Mouse (Mus musculus): ENCODE data around the gene Slc10a7.
"Not testable (repeated sequence)": the region's sequence is repeated elsewhere in the genome, so short reads cannot be mapped to it uniquely, and the experiment has no call there.

The Slc10a7 gene

DNA sequence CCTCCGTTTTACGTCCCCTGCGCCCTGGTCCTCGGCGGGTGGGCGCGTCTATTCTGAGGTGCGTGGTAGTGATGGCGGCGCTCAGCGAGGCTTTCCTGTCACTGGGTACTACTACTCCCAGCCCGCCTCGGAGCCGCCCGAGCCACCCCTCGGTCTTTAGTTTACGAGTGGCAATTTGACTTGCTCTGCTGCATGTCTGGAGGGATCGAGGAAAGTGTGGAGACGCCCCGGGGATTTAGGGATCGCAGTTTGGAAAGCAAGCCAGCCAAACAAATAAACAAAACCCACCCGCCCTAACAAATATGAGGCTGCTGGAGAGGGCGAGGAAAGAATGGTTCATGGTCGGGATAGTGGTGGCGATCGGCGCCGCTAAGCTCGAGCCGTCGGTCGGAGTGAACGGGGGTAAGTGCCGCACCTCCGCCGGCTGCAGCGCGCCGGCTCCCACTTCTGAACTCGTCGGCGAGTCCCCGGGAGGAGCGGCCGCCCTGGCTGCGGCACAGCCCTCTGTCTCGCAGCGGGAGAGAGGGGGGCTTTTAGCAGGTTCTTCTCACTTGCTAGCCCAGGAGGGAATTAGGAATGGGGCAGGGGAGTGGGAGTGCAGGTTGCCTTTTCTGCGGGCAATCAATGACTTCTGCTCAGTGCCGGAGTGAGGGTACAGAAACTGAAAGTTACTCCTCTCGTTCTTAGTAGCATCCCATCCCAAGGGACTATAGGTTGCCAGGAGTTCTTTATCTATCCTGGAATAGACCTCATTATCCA is at the start of gene Slc10a7:
Gene Slc10a7, plus strand, starts transcription at position 74 of the 759 bp plus-strand sequence.
- DNase-seq, result peak; percentile 88

GRCm38 (mm10) chr8:78463941-78464340 is 45.2 kb upstream of the Slc10a7 start:
- no peak for DNase-seq

GRCm38 (mm10) chr8:78467889-78468288 is 41.3 kb upstream of the Slc10a7 start:
- no peak for DNase-seq

GRCm38 (mm10) chr8:78477051-78477829 is 31.9 kb upstream of the Slc10a7 start:
- DNase-seq, result no peak

DNA sequence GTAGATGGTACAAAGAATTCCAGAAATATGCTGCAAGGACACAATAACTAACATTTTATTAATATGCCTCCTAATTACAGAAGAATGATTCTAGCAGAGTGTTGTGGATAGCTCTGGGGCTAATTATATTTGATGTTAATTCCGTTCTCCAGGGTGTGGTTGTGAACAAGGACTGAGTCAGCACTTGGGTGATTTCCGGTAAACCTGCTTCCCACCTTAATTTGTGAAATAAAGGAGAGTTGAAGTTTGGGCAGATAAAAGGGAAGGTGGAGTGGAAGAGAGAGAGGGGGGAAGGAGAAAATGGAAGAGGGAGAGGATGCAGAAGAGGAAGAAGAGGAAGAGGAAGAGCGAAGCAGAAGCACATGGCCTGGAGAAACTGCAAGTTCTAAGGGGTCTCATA is 19.4 kb upstream of the Slc10a7 start:
- DNase-seq, result no peak

DNA sequence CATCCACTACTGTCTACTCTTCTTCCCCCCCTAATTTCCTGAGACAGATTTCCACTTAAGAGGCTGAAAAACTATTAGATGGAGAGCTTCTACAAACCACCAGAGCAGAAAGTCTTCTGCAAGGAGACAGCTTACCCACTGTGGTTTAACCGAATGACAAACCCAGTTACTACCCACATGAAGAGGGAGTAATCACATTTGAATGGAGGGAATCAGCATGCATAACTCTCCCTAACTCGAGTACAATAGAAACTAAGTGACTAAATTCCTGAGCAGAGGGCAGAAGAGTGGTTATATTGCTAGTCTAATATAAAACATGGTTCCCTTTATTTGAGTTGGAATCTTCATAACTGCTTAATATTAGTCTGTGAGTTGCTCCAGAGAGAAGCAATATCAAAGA is 16.1 kb upstream of the Slc10a7 start:
- DNase-seq, result no peak

DNA sequence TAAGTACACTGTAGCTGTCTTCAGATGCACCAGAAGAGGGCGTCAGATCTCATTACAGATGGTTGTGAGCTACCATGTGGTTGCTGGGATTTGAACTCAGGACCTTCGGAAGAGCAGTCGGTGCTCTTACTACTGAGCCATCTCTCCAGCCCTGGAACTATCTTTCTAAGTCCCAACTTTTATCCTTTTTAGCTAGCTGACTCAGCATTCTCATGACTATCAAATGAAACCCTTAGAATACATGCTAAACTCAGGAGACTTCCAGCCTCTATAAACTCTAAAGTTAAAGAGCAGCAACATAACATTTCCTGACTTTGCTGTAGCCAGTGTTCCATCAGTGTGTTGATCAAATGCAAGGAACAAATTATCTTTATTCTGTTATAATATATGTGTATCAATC is 12.9 kb upstream of the Slc10a7 start:
- not testable (repeated sequence) for DNase-seq

GRCm38 (mm10) chr8:78502706-78503105 is 6.4 kb upstream of the Slc10a7 start:
- DNase-seq, result no peak

- peak; percentile 67 for DNase-seq
Observed at GRCm38 (mm10) chr8:78507979-78508718, 997 bp upstream of the Slc10a7 start.

GRCm38 (mm10) chr8:78508719-78509272 is 350 bp upstream of the Slc10a7 start, which contains the start of gene Rbmxl1:
Gene Rbmxl1 (minus strand): TSS chr8:78508898.
- peak; percentile 94 for DNase-seq

DNA sequence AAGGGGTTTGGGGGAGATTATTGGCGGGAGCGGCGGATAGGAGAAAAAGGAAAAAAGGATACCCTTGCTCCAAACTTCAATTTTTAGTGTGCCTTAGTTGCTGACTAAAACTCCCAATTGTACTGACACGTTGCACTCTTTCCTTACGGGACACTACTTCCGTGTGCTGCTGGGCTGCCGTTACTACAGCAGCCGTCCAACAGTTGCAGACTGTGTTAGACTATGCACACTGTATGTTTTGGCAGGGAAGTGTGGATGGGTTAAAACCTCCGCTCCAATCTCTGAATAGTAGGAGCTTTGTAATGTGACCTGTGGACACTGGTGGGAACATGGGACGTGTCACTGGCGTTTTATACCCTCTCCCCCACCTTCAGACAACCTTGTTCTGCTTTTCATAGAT is 948 bp downstream of the Slc10a7 start:
- DNase-seq, result peak; percentile 25

DNA sequence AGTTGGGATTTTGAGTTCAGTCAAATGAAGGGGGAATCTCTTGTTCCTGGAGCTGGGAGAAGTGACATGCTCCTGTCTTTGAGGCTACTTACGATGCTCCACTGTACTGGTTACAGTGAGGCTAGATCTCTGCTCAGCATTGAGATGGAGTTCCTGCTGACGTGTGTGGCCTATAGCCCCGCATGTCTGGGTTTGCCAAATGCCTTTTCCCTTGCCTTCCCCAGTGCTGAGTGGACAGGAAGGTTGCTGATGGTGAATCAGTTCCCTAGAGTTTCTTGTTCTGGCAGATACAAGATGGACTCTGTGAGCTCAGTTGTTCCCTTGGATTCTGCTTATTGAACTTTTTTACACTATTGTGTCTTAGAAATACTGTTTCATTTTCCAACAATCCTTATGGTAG is 1.8 kb downstream of the Slc10a7 start:
- DNase-seq, result no peak

DNA sequence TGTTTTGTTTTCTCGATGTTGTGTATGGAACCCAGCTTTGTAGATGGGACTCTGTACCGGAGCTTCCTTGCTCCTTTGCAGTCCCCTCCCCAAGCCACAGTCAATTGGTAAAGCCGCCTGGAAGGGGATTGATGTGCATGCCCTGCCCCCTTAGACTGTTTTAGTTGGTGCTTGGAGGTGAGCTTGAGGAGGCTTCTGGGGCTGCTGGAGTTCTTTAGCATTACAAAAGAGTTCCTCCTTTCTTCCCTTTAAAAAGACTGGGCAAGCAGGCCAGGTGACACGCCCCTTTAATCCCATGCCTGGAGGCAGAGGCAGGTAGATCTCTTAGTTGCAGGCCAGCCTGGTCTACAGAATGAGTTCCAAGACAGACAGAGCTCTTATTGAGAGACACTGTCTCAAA is 4.0 kb downstream of the Slc10a7 start:
- no peak for DNase-seq

DNA sequence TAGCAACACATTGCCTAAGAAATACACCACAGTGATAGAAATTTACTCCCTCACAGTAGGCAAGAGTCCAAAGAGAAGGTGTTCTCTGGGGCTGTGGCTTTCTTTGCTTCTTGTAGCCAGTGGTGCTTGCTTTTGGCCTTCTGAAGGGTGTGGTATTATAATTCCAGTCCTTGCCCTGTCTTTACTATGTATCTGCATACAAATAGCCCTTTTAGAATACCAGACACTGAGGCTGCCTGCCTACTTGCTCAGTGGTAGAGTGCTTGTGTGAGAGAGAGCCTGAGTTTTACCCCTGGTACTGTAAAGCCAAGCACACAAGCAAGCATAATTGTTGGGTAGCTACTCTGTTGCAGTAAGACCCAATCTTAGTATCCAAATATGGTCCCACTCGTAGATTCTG is 5.6 kb downstream of the Slc10a7 start:
- DNase-seq, result no peak

- DNase-seq, result no peak
Observed at GRCm38 (mm10) chr8:78515132-78515531, 6.0 kb downstream of the Slc10a7 start.

GRCm38 (mm10) chr8:78533981-78534380 is 24.8 kb downstream of the Slc10a7 start:
- no peak for DNase-seq

DNA sequence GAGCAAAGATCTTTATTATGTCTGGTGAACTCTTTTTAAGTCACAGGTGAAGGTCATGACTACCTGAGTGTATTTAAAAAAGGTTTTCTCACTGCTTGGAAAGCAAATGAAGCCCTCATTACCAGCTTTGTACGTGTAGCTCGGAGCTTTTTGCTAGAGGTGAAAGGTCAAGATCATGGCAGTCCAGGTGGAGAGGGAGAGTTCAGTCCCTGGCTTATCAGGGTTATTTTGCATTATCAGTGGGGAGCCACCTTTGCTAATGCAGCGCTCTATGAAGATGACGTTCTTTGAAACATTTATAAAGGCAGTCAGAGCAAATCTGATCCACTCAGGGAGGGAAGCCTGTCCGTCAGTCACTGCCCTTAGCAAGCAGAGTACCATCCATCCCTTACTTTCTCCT is 27.6 kb downstream of the Slc10a7 start:
- DNase-seq, result no peak

DNA sequence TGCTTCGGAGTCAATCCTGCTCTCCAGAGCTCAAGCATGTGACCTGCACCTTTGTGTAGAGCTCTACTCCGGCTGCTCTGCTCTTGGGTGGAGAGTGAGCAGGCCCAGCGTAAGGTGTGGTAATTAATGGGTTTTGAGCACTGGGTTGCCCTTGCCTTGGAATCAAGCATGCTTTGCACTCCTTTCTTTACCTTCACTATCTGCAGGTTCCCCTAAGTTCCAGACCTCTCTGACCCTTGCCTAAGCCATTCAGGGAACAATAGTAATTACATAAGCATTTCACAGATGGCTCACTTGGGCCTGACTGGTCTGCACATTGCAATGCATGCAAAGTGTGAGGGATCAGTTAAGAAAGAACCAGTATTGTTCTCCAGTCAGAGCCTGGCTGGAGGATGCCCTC is 28.6 kb downstream of the Slc10a7 start:
- no peak for DNase-seq

GRCm38 (mm10) chr8:78542670-78543069 is 33.5 kb downstream of the Slc10a7 start:
- peak; percentile 10 for DNase-seq

DNA sequence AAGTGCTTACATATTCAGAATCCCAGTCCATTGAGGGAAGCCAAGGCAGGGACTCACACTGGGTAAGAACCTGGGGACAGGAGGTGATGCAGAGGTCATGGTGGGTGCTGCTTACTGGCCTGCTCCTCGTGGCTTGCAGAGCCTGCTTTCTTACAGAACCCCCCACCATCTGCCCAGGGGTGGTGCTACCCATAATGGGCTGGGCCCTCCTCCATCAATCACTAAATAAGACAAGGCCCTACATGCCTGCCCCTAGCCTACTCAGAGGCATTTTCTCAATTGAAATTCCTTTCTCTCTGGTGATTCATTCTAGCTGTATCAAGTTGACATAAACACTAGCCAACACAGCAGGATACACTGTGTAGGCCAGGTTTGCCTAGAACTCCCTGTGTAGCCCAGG is 34.5 kb downstream of the Slc10a7 start:
- no peak for DNase-seq

DNA sequence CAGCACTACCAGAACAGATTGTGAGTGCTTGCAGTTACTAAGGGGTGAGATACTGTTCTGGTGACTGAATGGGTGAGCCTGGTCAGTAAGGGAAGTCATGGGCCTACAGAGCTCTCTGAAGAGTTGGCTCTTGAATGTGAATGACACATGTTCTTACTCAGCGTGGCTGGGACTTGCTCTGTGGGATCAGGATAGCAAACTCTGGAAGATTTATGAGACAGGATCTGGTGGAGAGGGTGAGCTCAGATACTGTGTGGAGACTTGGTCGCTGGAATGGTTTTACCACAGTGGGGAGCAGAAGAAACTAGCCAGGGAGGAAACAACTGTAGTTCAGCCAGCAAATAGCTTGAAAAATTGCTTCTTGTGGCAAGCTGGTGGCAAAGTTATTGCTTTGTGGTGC is 35.4 kb downstream of the Slc10a7 start:
- no peak for DNase-seq

GRCm38 (mm10) chr8:78545153-78545817 is 36.1 kb downstream of the Slc10a7 start:
- not testable (repeated sequence) for DNase-seq

Measured in thymus, postnatal 14 days (tissue).